Mouse (Mus musculus): Measurements from ENCODE around the gene Sh3gl1.
"Not testable (repeated sequence)": the region's sequence is repeated elsewhere in the genome, so short reads cannot be mapped to it uniquely, and the experiment has no call there.

Sh3gl1 gene

GRCm38 (mm10) chr17:56036176-56036900, at the start of gene Sh3gl1:
Gene Sh3gl1, minus strand, starts transcription at chr17:56036635.
- DNase-seq (ENCODE audit: low read depth, low spot score) = peak; percentile 100

GRCm38 (mm10) chr17:56080781-56081585, 44.5 kb upstream of the Sh3gl1 start:
- peak; percentile 62 for DNase-seq (ENCODE audit: low read depth, low spot score)

- DNase-seq (ENCODE audit: low read depth, low spot score) = no peak
Measured at GRCm38 (mm10) chr17:56079921-56080320, 43.5 kb upstream of the Sh3gl1 start.

- peak; percentile 100 for DNase-seq (ENCODE audit: low read depth, low spot score)
Measured at GRCm38 (mm10) chr17:56078880-56079795, 42.7 kb upstream of the Sh3gl1 start, which contains the start of gene Hdgfl2. Gene Hdgfl2, plus strand, starts transcription at chr17:56079634.

- not testable (repeated sequence) for DNase-seq (ENCODE audit: low read depth, low spot score)
Measured at GRCm38 (mm10) chr17:56078361-56078760, 41.9 kb upstream of the Sh3gl1 start.

GRCm38 (mm10) chr17:56077523-56077922, 41.1 kb upstream of the Sh3gl1 start:
- peak; percentile 36 for DNase-seq (ENCODE audit: low read depth, low spot score)

GRCm38 (mm10) chr17:56074827-56075208, 38.4 kb upstream of the Sh3gl1 start, which contains the start of gene Ubxn6:
Gene Ubxn6, minus strand, starts transcription at chr17:56075028.
- peak; percentile 97 for DNase-seq (ENCODE audit: low read depth, low spot score)

GRCm38 (mm10) chr17:56074097-56074826, 37.8 kb upstream of the Sh3gl1 start:
- DNase-seq (ENCODE audit: low read depth, low spot score) = peak; percentile 92

GRCm38 (mm10) chr17:56072243-56072642, 35.8 kb upstream of the Sh3gl1 start:
- DNase-seq (ENCODE audit: low read depth, low spot score) = no peak

- no peak for DNase-seq (ENCODE audit: low read depth, low spot score)
Measured at GRCm38 (mm10) chr17:56071126-56071525, 34.7 kb upstream of the Sh3gl1 start.

- no peak for DNase-seq (ENCODE audit: low read depth, low spot score)
Measured at GRCm38 (mm10) chr17:56069066-56069465, 32.6 kb upstream of the Sh3gl1 start.

GRCm38 (mm10) chr17:56066451-56066850, 30.0 kb upstream of the Sh3gl1 start:
- DNase-seq (ENCODE audit: low read depth, low spot score) = no peak

GRCm38 (mm10) chr17:56065715-56066114, 29.3 kb upstream of the Sh3gl1 start:
- DNase-seq (ENCODE audit: low read depth, low spot score) = peak; percentile 14

GRCm38 (mm10) chr17:56062081-56062480, 25.6 kb upstream of the Sh3gl1 start:
- no peak for DNase-seq (ENCODE audit: low read depth, low spot score)

GRCm38 (mm10) chr17:56057381-56058120, 21.1 kb upstream of the Sh3gl1 start:
- no peak for DNase-seq (ENCODE audit: low read depth, low spot score)

- DNase-seq (ENCODE audit: low read depth, low spot score) = no peak
Measured at GRCm38 (mm10) chr17:56055945-56056678, 19.7 kb upstream of the Sh3gl1 start.

- no peak for DNase-seq (ENCODE audit: low read depth, low spot score)
Measured at GRCm38 (mm10) chr17:56054938-56055337, 18.5 kb upstream of the Sh3gl1 start.

- DNase-seq (ENCODE audit: low read depth, low spot score) = no peak
Measured at GRCm38 (mm10) chr17:56051369-56051768, 14.9 kb upstream of the Sh3gl1 start.

GRCm38 (mm10) chr17:56040857-56041163, 4.4 kb upstream of the Sh3gl1 start:
- DNase-seq (ENCODE audit: low read depth, low spot score) = peak; percentile 30

All from A20 (cell line).